Mouse (Mus musculus): Measurements from ENCODE around the gene Cacnb2. TPM values are rescaled to one million over a fixed set of nuclear protein-coding genes. Genes with fewer than 3 reads are reported as not detected.

The Cacnb2 gene
- total RNA-seq, 2 experiments from 2014 or later, result 16.5 to 25.0 TPM

- no peak for DNase-seq
- intact Hi-C loops (cut with DNase I), result no loop called here
Measured at GRCm38 (mm10) chr2:14942261-14942660, 339.4 kb downstream of the Cacnb2 start.

GRCm38 (mm10) chr2:14943691-14944357 is 340.9 kb downstream of the Cacnb2 start:
- intact Hi-C loops (cut with DNase I), result no loop called here
- no peak for DNase-seq

- intact Hi-C loops (cut with DNase I), result no loop called here
- DNase-seq, result no peak
Measured at GRCm38 (mm10) chr2:14953090-14953489, 350.2 kb downstream of the Cacnb2 start.

GRCm38 (mm10) chr2:14960963-14961488 is 358.1 kb downstream of the Cacnb2 start:
- no peak for DNase-seq
- intact Hi-C loops (cut with DNase I), result no loop called here

GRCm38 (mm10) chr2:14961493-14961892 is 358.6 kb downstream of the Cacnb2 start:
- DNase-seq, result no peak
- intact Hi-C loops (cut with DNase I), result no loop called here

- intact Hi-C loops (cut with DNase I), result no loop called here
- DNase-seq, result no peak
Measured at GRCm38 (mm10) chr2:14984029-14984428, 381.1 kb downstream of the Cacnb2 start.

GRCm38 (mm10) chr2:14988451-14988850 is 385.6 kb downstream of the Cacnb2 start:
- no peak for DNase-seq
- intact Hi-C loops (cut with DNase I), result no loop called here

GRCm38 (mm10) chr2:14989350-14989749 is 386.5 kb downstream of the Cacnb2 start:
- no peak for DNase-seq
- intact Hi-C loops (cut with DNase I), result no loop called here

GRCm38 (mm10) chr2:14992531-14992930 is 389.6 kb downstream of the Cacnb2 start:
- no peak for DNase-seq
- intact Hi-C loops (cut with DNase I), result no loop called here

GRCm38 (mm10) chr2:14996036-14996435 is 393.1 kb downstream of the Cacnb2 start:
- intact Hi-C loops (cut with DNase I), result no loop called here
- no peak for DNase-seq

GRCm38 (mm10) chr2:14997836-14998235 is 394.9 kb downstream of the Cacnb2 start:
- DNase-seq, result no peak
- intact Hi-C loops (cut with DNase I), result no loop called here

- intact Hi-C loops (cut with DNase I), result no loop called here
- no peak for DNase-seq
Measured at GRCm38 (mm10) chr2:15007531-15007930, 404.6 kb downstream of the Cacnb2 start.

- DNase-seq, result no peak
Measured at GRCm38 (mm10) chr2:15008072-15008471, 405.2 kb downstream of the Cacnb2 start.

GRCm38 (mm10) chr2:15026817-15027216 is 423.9 kb downstream of the Cacnb2 start:
- DNase-seq, result no peak
- intact Hi-C loops (cut with DNase I), result no loop called here

More at GRCm38 (mm10) chr2:15008072-15008471, 405.2 kb downstream of the Cacnb2 start:
- intact Hi-C loops (cut with DNase I), result no loop called here

- no peak for DNase-seq
- intact Hi-C loops (cut with DNase I), result no loop called here
Measured at GRCm38 (mm10) chr2:15027816-15028215, 424.9 kb downstream of the Cacnb2 start.

Other genes starting within 250 kb of the Cacnb2 start
- gene Slc39a12, start 214.8 kb upstream of the Cacnb2 start, total RNA-seq (2021), result 1 to 10 TPM; 4.2 to 4.8 TPM